In the genomic region with DNA sequence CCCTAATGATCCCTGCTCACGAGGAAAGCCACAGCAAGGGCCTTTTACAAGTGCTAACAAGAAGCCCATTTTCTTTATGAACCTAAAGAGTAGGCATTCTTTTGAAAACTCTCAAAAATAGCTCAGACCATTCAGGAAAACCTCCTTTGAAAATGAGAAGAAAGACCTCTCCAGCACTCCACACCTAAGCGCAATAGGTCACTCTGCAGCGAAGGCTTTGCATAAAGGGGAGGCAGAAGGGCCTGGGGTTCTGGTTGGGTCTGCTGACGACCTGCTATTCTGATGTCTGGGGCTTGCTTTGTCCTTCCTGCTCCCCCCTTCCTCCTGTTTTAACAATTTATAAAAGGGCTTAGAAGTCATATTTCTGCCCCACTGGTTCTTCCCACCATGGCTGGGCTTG, we compare ENCODE assay signal across 21 mouse cellular contexts. TPM values are rescaled to one million over a fixed set of nuclear protein-coding genes. Genes with fewer than 3 reads are reported as not detected.
A peak's percentile ranks its signal among the peaks of the same experiment; 100 is the strongest.
DNase-seq lines count a peak whose midpoint lies in the region; ATAC-seq and TF ChIP-seq lines count a peak whose summit lies in the region.
"Had no signal": no experiment of that assay in that cellular context is flagged by ENCODE, and none has a peak within 500 bp of the region (broad histone marks: within the 10 kb centered on the region; RNA-seq: fewer than 3 reads in every experiment).

No protein-coding gene starts in this region.

- no peaks in the 10 kb centered on the region for H3K27me3 ChIP-seq in forebrain, embryonic 13.5 days
- no peaks in the 10 kb centered on the region for H3K27me3 ChIP-seq in forebrain, embryonic 16.5 days (replicated peaks; ENCODE audit: control insufficient read depth, insufficient read depth, low read length)
- no peaks in the 10 kb centered on the region for H3K27me3 ChIP-seq in forebrain, postnatal 0 days (ENCODE audit: insufficient read depth, low read length)
- 0 out of 2 replicates have a peak, but pooled peaks cover 2% of the 10 kb centered on the region for H3K27me3 ChIP-seq in forebrain, embryonic 12.5 days
- no peaks in the 10 kb centered on the region for H3K27me3 ChIP-seq in midbrain, embryonic 16.5 days (ENCODE audit: control insufficient read depth, insufficient read depth, low read depth, low read length)
- H3K27me3 ChIP-seq in midbrain, embryonic 13.5 days, result no peaks in the 10 kb centered on the region
- H3K27me3 ChIP-seq in stomach, postnatal 0 days (ENCODE audit: control insufficient read depth, insufficient read depth, low read length), result no peaks in the 10 kb centered on the region
- H3K27me3 ChIP-seq: embryonic facial prominence, embryonic 13.5 days; embryonic facial prominence, embryonic 15.5 days had no signal

- 8% methylated on average over 4 of the region's 4 CpGs for WGBS in forebrain, embryonic 13.5 days
- WGBS in forebrain, embryonic 16.5 days, result 8% methylated on average over 4 of the region's 4 CpGs
- 21% methylated on average over 4 of the region's 4 CpGs for WGBS in forebrain, postnatal 0 days
- WGBS in forebrain, embryonic 12.5 days, result 12% methylated on average over 4 of the region's 4 CpGs
- WGBS in midbrain, embryonic 16.5 days, result 50% methylated on average over 4 of the region's 4 CpGs
- WGBS in midbrain, embryonic 13.5 days, result 57% methylated on average over 4 of the region's 4 CpGs
- 75% methylated on average over 4 of the region's 4 CpGs for WGBS in stomach, postnatal 0 days

- DNase-seq in forebrain, postnatal 0 days, result no peak
- DNase-seq in brain, embryonic 14.5 days (ENCODE audit: low read depth), result peak; percentile 62
- DNase-seq in stomach, postnatal 0 days (ENCODE audit: low spot score), result no peak
- DNase-seq: adrenal gland, adult 2 months; adrenal gland, postnatal 10 days; adrenal gland, postnatal 25 days; cerebellum, adult 11 months; cerebellum, adult 18-20 months; cerebellum, adult 8-10 months; cerebellum, adult 9-11 months; cerebellum, postnatal 14 days; cerebellum, postnatal 36 days; embryo, embryonic 11 days had no signal

- no peak for TF ChIP-seq POLR2A in brain, embryonic 14.5 days (IDR thresholded peaks at IDR 0.05; ENCODE audit: borderline replicate concordance, extremely low read depth, insufficient read depth, insufficient read length, poor library complexity, severe bottlenecking)

- H3K27ac ChIP-seq in forebrain, embryonic 13.5 days, result no peak overlapping the region
- H3K27ac ChIP-seq in forebrain, embryonic 16.5 days (ENCODE audit: low read length), result no peak overlapping the region
- H3K27ac ChIP-seq in forebrain, postnatal 0 days (ENCODE audit: low read depth, low read length), result no peak overlapping the region
- no peak overlapping the region for H3K27ac ChIP-seq in forebrain, embryonic 12.5 days
- H3K27ac ChIP-seq in midbrain, embryonic 16.5 days (ENCODE audit: low read length), result no peak overlapping the region
- no peak overlapping the region for H3K27ac ChIP-seq in midbrain, embryonic 13.5 days
- no peak overlapping the region for H3K27ac ChIP-seq in stomach, postnatal 0 days (replicated peaks)
- H3K27ac ChIP-seq: embryonic facial prominence, embryonic 13.5 days; embryonic facial prominence, embryonic 15.5 days had no signal

- ATAC-seq in forebrain, embryonic 13.5 days, result peak; percentile 55; the same call in 1 of the 2 replicates
- no peak for ATAC-seq in forebrain, embryonic 16.5 days
- peak; percentile 48 for ATAC-seq in forebrain, postnatal 0 days
- ATAC-seq in forebrain, embryonic 12.5 days (ENCODE audit: low FRiP score), result no peak
- ATAC-seq in midbrain, embryonic 16.5 days, result peak; percentile 63; the same call in 1 of the 2 replicates
- ATAC-seq in midbrain, embryonic 13.5 days, result no peak
- ATAC-seq in stomach, postnatal 0 days (ENCODE audit: low FRiP score, low TSS enrichment), result no peak

- H3K9ac ChIP-seq in forebrain, embryonic 13.5 days, result no peak overlapping the region
- no peak overlapping the region for H3K9ac ChIP-seq in forebrain, embryonic 16.5 days (replicated peaks; ENCODE audit: low read depth, low read length)
- H3K9ac ChIP-seq in forebrain, postnatal 0 days, result no peak overlapping the region
- no peak overlapping the region for H3K9ac ChIP-seq in forebrain, embryonic 12.5 days
- no peak overlapping the region for H3K9ac ChIP-seq in midbrain, embryonic 16.5 days (ENCODE audit: low read depth, low read length)
- H3K9ac ChIP-seq in midbrain, embryonic 13.5 days (replicated peaks), result no peak overlapping the region
- no peak overlapping the region for H3K9ac ChIP-seq in stomach, postnatal 0 days (ENCODE audit: low read length)
- H3K9ac ChIP-seq: embryonic facial prominence, embryonic 13.5 days; embryonic facial prominence, embryonic 15.5 days had no signal

- H3K9me3 ChIP-seq in forebrain, embryonic 13.5 days (replicated peaks), result no peaks in the 10 kb centered on the region; the same call in 1 of the 2 replicates
- H3K9me3 ChIP-seq in forebrain, embryonic 16.5 days (ENCODE audit: control insufficient read depth, low read length), result no peaks in the 10 kb centered on the region
- no peaks in the 10 kb centered on the region for H3K9me3 ChIP-seq in forebrain, postnatal 0 days (ENCODE audit: low read length)
- no peaks in the 10 kb centered on the region for H3K9me3 ChIP-seq in forebrain, embryonic 12.5 days
- H3K9me3 ChIP-seq in midbrain, embryonic 16.5 days (replicated peaks; ENCODE audit: control insufficient read depth, low read length, poor library complexity, severe bottlenecking), result no peaks in the 10 kb centered on the region
- H3K9me3 ChIP-seq in midbrain, embryonic 13.5 days, result no peaks in the 10 kb centered on the region
- no peaks in the 10 kb centered on the region for H3K9me3 ChIP-seq in stomach, postnatal 0 days (ENCODE audit: control insufficient read depth, low read length)
- H3K9me3 ChIP-seq: embryonic facial prominence, embryonic 13.5 days; embryonic facial prominence, embryonic 15.5 days had no signal

- TF ChIP-seq EP300 in stomach, postnatal 0 days (optimal IDR thresholded peaks at IDR 0.05), result no peak

- H3K4me3 ChIP-seq in forebrain, embryonic 13.5 days, result no peak overlapping the region
- no peak overlapping the region for H3K4me3 ChIP-seq in forebrain, embryonic 16.5 days (replicated peaks; ENCODE audit: low read length)
- no peak overlapping the region for H3K4me3 ChIP-seq in forebrain, postnatal 0 days (ENCODE audit: low read depth, low read length)
- H3K4me3 ChIP-seq in forebrain, embryonic 12.5 days (replicated peaks), result no peak overlapping the region
- no peak overlapping the region for H3K4me3 ChIP-seq in midbrain, embryonic 16.5 days (ENCODE audit: low read depth, low read length)
- H3K4me3 ChIP-seq in midbrain, embryonic 13.5 days (replicated peaks), result no peak overlapping the region
- no peak overlapping the region for H3K4me3 ChIP-seq in stomach, postnatal 0 days (ENCODE audit: low read depth, low read length)
- H3K4me3 ChIP-seq: embryonic facial prominence, embryonic 13.5 days; embryonic facial prominence, embryonic 15.5 days; erythroblast, embryonic 14.5 days had no signal

- no peak overlapping the region for H3K4me2 ChIP-seq in forebrain, embryonic 13.5 days
- H3K4me2 ChIP-seq in forebrain, embryonic 16.5 days (ENCODE audit: low read length), result no peak overlapping the region
- no peak overlapping the region for H3K4me2 ChIP-seq in forebrain, postnatal 0 days (ENCODE audit: low read depth)
- H3K4me2 ChIP-seq in forebrain, embryonic 12.5 days, result no peak overlapping the region
- H3K4me2 ChIP-seq in midbrain, embryonic 16.5 days (ENCODE audit: low read length), result no peak overlapping the region
- H3K4me2 ChIP-seq in midbrain, embryonic 13.5 days (replicated peaks), result no peak overlapping the region
- H3K4me2 ChIP-seq in stomach, postnatal 0 days (replicated peaks; ENCODE audit: low read depth), result no peak overlapping the region
- H3K4me2 ChIP-seq: embryonic facial prominence, embryonic 13.5 days; embryonic facial prominence, embryonic 15.5 days had no signal

- no peak for TF ChIP-seq CTCF in forebrain, postnatal 0 days (IDR thresholded peaks at IDR 0.05; ENCODE audit: low read depth)
- TF ChIP-seq CTCF in brain, embryonic 14.5 days (IDR thresholded peaks at IDR 0.05; ENCODE audit: borderline replicate concordance, extremely low read depth, insufficient read depth, insufficient read length), result no peak
- no peak for TF ChIP-seq CTCF in stomach, postnatal 0 days (IDR thresholded peaks at IDR 0.05; ENCODE audit: low read depth)

- no peaks in the 10 kb centered on the region for H3K36me3 ChIP-seq in forebrain, embryonic 13.5 days (ENCODE audit: poor library complexity, severe bottlenecking)
- H3K36me3 ChIP-seq in forebrain, embryonic 16.5 days (ENCODE audit: control insufficient read depth, insufficient read depth), result no peaks in the 10 kb centered on the region
- no peaks in the 10 kb centered on the region for H3K36me3 ChIP-seq in forebrain, postnatal 0 days (ENCODE audit: insufficient read depth)
- H3K36me3 ChIP-seq in forebrain, embryonic 12.5 days (replicated peaks), result no peaks in the 10 kb centered on the region
- 0 out of 2 replicates have a peak, but pooled peaks cover 2% of the 10 kb centered on the region for H3K36me3 ChIP-seq in midbrain, embryonic 16.5 days (ENCODE audit: control insufficient read depth, insufficient read depth, low read length)
- H3K36me3 ChIP-seq in midbrain, embryonic 13.5 days, result 0 out of 2 replicates have a peak, but pooled peaks cover 3% of the 10 kb centered on the region
- H3K36me3 ChIP-seq in stomach, postnatal 0 days (ENCODE audit: control insufficient read depth, insufficient read depth, low read length), result 0 out of 2 replicates have a peak, but pooled peaks cover 5% of the 10 kb centered on the region

- peaks cover 17% of the 10 kb centered on the region; the same call in 1 of the 2 replicates for H3K4me1 ChIP-seq in forebrain, embryonic 13.5 days
- H3K4me1 ChIP-seq in forebrain, embryonic 16.5 days (replicated peaks; ENCODE audit: control insufficient read depth, insufficient read depth, low read length), result no peaks in the 10 kb centered on the region
- H3K4me1 ChIP-seq in forebrain, postnatal 0 days (ENCODE audit: insufficient read depth), result no peaks in the 10 kb centered on the region
- peaks cover 9% of the 10 kb centered on the region; the same call in 1 of the 2 replicates for H3K4me1 ChIP-seq in forebrain, embryonic 12.5 days
- no peaks in the 10 kb centered on the region for H3K4me1 ChIP-seq in midbrain, embryonic 16.5 days (ENCODE audit: control insufficient read depth, insufficient read depth, low read length)
- no peaks in the 10 kb centered on the region for H3K4me1 ChIP-seq in midbrain, embryonic 13.5 days (replicated peaks)
- H3K4me1 ChIP-seq in stomach, postnatal 0 days (replicated peaks; ENCODE audit: control insufficient read depth, insufficient read depth), result no peaks in the 10 kb centered on the region

RNA-seq across cellular contexts. Expression of a gene that starts 24.6 kb away (rescaled TPM):
- polyA plus RNA-seq in forebrain, embryonic 13.5 days (2015; fragmentation: Nextera tagmentation; extraction: Ambion mirVana), result 3.7 and 5.1 TPM in 2 replicates
- polyA plus RNA-seq in forebrain, embryonic 16.5 days (2015; fragmentation: Nextera tagmentation; extraction: Ambion mirVana), result 6.3 and 8.0 TPM in 2 replicates
- total RNA-seq in forebrain, postnatal 0 days (2014; rRNA removed), result 6.5 TPM in 2 replicates
- polyA plus RNA-seq in forebrain, postnatal 0 days (2015; fragmentation: Nextera tagmentation; extraction: Ambion mirVana), result 3.5 and 5.7 TPM in 2 replicates
- 4.3 and 5.8 TPM in 2 replicates for polyA plus RNA-seq in forebrain, embryonic 12.5 days (2016; fragmentation: Nextera tagmentation; extraction: Ambion mirVana)
- polyA plus RNA-seq in midbrain, embryonic 16.5 days (2015; fragmentation: Nextera tagmentation; extraction: Ambion mirVana), result 8.9 and 10.3 TPM in 2 replicates
- polyA plus RNA-seq in midbrain, embryonic 13.5 days (2015; fragmentation: Nextera tagmentation; extraction: Ambion mirVana), result 5.9 and 7.3 TPM in 2 replicates
- polyA plus RNA-seq in brain, embryonic 14.5 days (2012; rRNA removed), result 10.0 and 15.0 TPM in 2 replicates
- polyA plus RNA-seq in stomach, postnatal 0 days (2015; fragmentation: Nextera tagmentation; extraction: Ambion mirVana), result 14.1 and 15.3 TPM in 2 replicates

Comparison
In these comparisons a context has a peak if more than half of its experiments do, and no peak if none do; other contexts are left out.
1. ATAC-seq: peak in forebrain, embryonic 13.5 days (single experiment), forebrain, postnatal 0 days (single experiment) and midbrain, embryonic 16.5 days (single experiment); none in forebrain, embryonic 16.5 days (single experiment), forebrain, embryonic 12.5 days (single experiment), midbrain, embryonic 13.5 days (single experiment) and stomach, postnatal 0 days (single experiment).